Mouse (Mus musculus) kidney, adult 11 months (tissue): ENCODE results near the gene Gm28308.
A peak's percentile ranks its signal among the peaks of the same experiment; 100 is the strongest.

Experiments
- DNase-seq: peaks from one replicate; pipeline ENCODE4 v3.0.0; 2022

Gm28308 gene

GRCm38 (mm10) chr6:52165441-52166370 lies 47.4 kb downstream of the Gm28308 start:
- peak; percentile 40 for DNase-seq

DNA sequence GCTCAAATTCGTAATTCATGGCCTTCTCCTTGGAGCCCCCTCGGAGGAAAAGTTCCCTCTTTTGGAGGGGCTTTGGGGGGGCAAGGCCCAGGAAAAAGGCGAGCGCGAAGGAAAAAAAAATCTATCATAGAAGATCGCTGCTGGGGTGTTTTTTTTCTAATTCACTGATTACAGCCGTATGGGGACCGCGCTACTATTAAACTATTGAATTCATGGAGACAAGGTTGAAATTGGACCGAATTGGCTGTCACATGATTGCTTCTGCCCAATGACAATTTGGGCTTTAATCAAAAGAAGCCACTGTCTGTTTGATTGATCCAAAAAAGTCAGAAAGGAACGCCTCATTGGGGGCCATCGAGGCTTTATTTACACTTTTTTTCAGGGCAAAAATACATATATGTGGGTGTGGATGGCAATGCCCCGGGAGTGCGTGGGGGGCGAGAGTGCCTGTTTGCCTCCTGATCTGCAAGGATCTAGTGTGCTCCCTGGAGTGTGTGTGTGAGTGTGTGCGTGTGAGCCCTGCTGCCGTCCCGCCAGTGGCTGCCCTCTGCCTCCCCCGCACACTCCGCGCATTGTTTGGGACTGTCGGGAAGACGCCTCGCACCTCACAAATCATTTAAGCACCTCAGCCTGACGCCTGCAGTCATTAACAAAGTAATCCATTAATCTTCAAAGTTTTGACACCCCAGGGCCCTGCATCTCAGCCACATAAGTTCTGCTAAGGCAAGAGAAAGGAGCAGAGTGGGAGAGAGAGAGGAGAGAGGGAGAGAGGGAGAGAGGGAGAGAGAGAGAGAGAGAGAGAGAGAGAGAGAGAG lies 48.3 kb downstream of the Gm28308 start, which contains the start of gene Hoxa2:
TSS of gene Hoxa2 (minus strand) at position 206 of the 815 bp plus-strand sequence.
- DNase-seq = peak; percentile 32

GRCm38 (mm10) chr6:52164051-52164625 lies 49.0 kb downstream of the Gm28308 start:
- peak; percentile 28 for DNase-seq

- DNase-seq = no peak
These were observed 49.6 kb downstream of the Gm28308 start for GRCm38 (mm10) chr6:52163366-52164031.

DNA sequence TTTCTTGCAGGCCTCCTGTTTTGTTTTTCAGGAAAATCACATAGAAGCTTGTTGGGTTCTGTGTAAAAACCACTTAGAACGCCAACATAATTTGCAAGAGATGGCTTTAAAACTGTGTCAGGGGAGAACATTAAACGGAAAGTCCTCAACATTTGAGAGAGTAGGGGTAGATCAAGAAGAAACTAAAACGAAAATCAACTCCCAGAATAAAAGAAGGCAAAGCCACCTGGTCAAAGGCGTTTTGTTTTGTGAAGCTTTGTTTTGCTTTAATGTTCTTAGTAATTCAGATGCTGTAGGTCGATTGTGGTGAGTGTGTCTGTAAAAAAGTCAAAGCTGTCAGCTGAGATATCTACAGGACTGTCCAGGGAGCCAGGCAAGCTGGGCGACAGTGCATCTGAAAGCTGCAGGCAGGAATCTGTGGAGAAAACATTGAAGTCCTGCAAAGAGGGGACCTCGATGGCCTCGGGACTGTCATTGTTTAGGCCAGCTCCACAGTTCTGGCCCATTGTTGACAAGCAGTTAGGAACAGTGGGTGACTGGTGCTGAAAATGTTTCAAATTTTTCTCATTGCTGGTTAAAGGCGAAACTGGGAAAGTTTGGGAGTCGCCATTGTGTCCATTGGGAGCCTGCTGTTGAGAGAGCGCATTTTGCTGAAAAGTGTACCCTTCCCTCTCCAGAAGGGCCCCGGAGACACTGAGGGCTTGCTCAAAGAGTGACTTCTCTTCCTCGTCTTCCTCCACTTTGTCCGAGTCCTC lies 50.4 kb downstream of the Gm28308 start:
- no peak for DNase-seq

DNA sequence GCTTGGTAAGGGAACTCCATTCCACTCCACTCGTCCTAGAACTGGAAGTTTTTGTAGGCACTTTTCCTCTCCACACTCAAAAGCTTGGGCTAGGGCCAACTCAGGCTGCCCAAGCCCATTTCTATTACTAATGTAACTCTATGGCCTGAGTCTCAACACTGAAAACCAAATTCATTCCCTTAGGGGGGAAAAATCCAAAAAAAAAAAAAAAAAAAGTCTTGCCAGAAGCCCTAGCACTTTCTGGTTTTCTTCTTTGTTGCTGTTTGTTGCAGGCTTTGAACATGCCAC lies 51.1 kb downstream of the Gm28308 start:
- DNase-seq = no peak

DNA sequence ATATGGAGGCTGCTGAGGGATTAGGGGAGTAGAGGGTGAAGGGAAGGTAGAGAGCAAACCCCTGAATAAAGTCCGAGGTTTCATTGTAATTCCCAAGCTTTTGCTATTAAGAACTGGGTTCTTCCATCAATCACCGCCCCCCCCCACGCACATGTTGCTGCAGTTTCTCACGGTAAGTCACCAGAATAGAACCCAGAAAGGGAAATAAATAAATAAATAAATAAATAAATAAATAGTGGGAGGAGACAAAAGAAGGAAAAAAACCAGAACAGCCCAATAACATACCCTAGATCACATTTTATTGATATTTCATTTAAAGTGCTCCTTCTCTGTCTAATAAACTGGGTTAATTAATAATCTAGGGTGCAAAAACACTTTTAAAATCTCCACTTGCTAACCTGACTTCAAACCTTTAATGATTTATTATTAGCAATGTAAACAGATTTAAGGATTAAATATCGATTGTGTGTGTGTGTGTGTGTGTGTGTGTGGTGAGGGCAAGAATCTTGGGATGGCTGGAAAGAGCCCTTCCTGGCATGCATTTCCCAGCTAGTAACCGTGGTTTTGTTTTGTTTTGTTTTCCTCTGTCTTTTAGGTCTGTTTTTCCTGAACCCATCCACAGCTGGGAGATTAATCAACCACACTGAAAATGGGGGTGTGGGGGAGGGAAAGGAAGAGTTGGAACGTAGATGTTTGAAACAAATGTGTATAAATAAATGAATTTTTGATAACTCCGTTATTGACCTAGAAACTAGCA lies 51.6 kb downstream of the Gm28308 start:
- no peak for DNase-seq

- peak; percentile 80 for DNase-seq
These were observed 52.4 kb downstream of the Gm28308 start for GRCm38 (mm10) chr6:52160511-52161335.

GRCm38 (mm10) chr6:52159979-52160378 lies 53.2 kb downstream of the Gm28308 start:
- peak; percentile 45 for DNase-seq

GRCm38 (mm10) chr6:52159164-52159761 lies 53.9 kb downstream of the Gm28308 start:
- peak; percentile 63 for DNase-seq

- DNase-seq = peak; percentile 92
These were observed 54.7 kb downstream of the Gm28308 start, which contains the start of gene Hoxa1 for GRCm38 (mm10) chr6:52158276-52159051. TSS of gene Hoxa1 (minus strand) at chr6:52158317.

DNA sequence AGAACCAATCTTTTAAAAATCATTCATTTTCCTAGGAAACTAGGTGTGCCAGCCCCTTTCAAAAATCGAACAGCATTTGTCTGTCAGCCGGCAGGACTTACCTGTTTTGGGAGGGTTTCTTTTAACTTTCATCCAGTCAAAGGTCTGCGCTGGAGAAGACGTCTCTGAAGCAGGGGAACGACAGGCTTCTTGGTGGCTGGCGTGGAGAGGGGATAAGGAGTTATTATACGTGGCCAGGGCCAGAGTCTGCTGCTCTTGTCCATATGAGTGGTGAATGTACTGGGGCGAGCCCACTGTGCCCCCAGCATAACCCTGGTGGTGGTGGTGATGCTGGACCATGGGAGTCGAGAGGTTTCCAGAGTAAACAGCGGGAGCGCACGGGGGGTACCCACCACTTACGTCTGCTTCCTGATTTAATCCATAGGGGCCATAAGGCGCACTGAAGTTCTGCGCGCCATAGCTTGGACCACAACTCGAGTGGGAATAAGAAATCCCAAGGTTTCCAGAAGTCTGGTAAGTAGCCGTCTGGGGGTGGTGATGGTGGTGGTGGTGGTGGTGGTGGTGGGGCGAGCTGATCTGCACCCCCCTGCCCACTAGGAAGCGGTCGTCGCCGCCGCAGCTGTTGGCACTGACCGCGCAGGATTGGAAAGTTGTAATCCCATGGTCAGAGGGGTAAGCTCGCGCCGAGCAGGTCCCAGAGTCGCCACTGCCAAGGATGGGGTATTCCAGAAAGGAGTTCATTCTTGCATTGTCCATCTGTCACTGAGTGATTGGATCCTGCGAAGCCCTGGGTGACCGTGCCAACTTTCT lies 55.5 kb downstream of the Gm28308 start:
- DNase-seq = no peak

DNA sequence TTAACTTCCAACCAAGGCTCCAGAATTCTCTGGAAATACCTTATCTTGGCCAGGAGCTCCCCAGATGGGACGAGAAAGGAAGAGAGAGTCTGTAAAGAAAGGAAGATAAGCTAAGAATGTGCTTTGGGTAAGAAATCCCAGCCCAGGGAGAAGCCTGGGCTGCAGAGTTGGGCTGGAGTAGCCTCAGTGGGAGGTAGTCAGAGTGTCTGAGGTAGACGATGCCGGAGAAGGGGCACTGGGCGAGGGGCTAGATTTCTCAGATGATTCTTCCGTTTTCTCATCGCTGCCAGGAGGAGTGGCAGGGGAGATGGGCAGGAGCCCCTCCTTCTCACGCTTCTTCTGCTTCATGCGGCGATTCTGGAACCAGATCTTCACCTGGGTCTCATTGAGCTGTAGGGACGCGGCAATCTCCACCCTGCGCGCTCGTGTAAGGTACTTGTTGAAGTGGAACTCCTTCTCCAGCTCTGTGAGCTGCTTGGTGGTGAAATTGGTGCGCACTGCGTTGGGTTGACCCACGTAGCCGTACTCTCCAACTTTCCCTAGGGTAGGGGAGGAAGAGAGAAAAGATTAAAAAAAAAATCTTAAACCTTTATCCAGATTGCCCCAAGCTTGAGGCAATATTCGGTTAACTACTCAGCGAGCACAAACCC lies 56.5 kb downstream of the Gm28308 start:
- no peak for DNase-seq

GRCm38 (mm10) chr6:52155471-52155870 lies 57.7 kb downstream of the Gm28308 start:
- no peak for DNase-seq

DNA sequence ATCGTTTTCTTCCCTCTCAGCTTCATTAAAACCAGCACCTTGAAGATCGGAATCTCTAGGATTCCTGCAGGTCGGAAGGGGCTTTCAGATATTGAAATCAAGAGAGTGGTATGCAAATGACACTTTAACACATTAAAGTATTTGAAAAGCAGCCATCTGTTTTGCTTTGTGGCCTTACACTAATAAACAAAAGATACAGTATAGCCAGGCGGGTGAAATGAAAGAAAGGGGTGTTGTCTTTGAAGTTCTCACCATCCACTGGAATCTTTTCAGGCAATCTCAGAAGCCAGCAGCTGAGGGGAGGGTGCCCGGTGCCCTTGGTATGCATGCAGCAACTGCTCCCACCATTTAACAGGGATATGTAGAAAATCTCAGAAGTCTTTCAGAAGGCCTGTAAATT lies 59.1 kb downstream of the Gm28308 start:
- no peak for DNase-seq

- no peak for DNase-seq
These were observed 59.9 kb downstream of the Gm28308 start for GRCm38 (mm10) chr6:52153270-52153669.
